Mouse (Mus musculus) liver, embryonic 12.5 days (tissue): ENCODE data around the gene Aldh4a1. TPM values are rescaled to one million over a fixed set of nuclear protein-coding genes. Genes with fewer than 3 reads are reported as not detected.

Experiments used
- ATAC-seq: fragments of 200-750 bp; cut with Nextera tagmentation; 2 replicates; pipeline ENCODE4 v1.8.0; 2017; ENCODE audit warnings: moderate number of reproducible peaks, mild to moderate bottlenecking, moderate library complexity
- H3K27ac ChIP-seq: fragments of 300-500 bp; sonication (generic); 2 replicates; pipeline ENCODE4 v1.5.1; 2016; ENCODE audit warnings: mild to moderate bottlenecking
- H3K27me3 ChIP-seq: fragments of 300-500 bp; sonication (generic); replicated peaks from 2 replicates; pipeline ENCODE4 v1.6.1; 2016; ENCODE audit warnings: mild to moderate bottlenecking, moderate library complexity
- H3K36me3 ChIP-seq: fragments of 300-500 bp; sonication (generic); 2 replicates; pipeline ENCODE4 v1.6.1; 2016; ENCODE audit warnings: mild to moderate bottlenecking, moderate library complexity
- H3K4me1 ChIP-seq: fragments of 300-500 bp; sonication (generic); 2 replicates; pipeline ENCODE4 v1.6.1; 2016
- H3K4me2 ChIP-seq: fragments of 300-500 bp; sonication (generic); 2 replicates; pipeline ENCODE4 v1.6.1; 2016; ENCODE audit warnings: mild to moderate bottlenecking, moderate library complexity
- H3K4me3 ChIP-seq: fragments of 300-500 bp; sonication (generic); 2 replicates; pipeline ENCODE4 v1.5.1; 2016; ENCODE audit warnings: mild to moderate bottlenecking, moderate library complexity
- H3K9ac ChIP-seq: fragments of 300-500 bp; sonication (generic); 2 replicates; pipeline ENCODE4 v1.6.1; 2016; ENCODE audit warnings: mild to moderate bottlenecking, moderate library complexity
- H3K9me3 ChIP-seq: fragments of 300-500 bp; sonication (generic); replicated peaks from 2 replicates; pipeline ENCODE4 v1.6.1; 2016; ENCODE audit warnings: mild to moderate bottlenecking, moderate library complexity
- WGBS: fragments of 180-500 bp; shearing (Covaris S2); methylation state at CpG from one replicate; pipeline ENCODE4 v1.1.7; 2016; ENCODE audit not compliant: insufficient replicate concordance; 5-methylcytosine and 5-hydroxymethylcytosine counted together
- polyA plus RNA-seq: library from polyadenylated mRNA; unstranded; fragments of >200 nt; fragmentation: Nextera tagmentation; extraction: Ambion mirVana; gene quantifications from 2 replicates; pipeline ENCODE4 v1.2.1, GENCODE M21; 2016

The Aldh4a1 gene
- polyA plus RNA-seq, 1 experiment from 2014 or later = 52.0 TPM

DNA sequence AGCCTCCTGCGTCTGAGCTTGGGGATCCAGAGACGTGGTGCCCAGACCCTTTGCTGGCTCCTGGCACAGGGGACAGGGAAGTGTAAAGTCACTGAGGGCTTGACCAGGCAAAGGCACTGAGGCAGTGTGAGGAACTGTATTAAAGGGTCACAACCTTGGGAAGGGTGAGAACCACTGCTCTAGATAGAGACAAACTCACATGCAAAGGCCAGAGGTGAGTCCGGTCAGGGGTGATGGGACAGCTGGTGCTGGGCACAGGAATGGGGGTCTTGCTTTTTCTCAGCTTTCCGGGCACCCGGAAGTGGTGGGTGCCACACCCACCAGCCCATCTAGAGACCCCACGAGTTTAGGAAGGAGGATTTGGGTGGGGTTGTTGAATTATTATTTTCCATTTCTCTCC, 29.3 kb upstream of the Aldh4a1 start:
- 59% methylated on average over 6 of the region's 6 CpGs for WGBS
- Histone ChIP-seq H3K36me3 (no peaks in the 10 kb centered on the region), H3K9ac (no peak overlapping the region), H3K9me3 (no peaks in the 10 kb centered on the region), H3K4me1 (peaks cover 41% of the 10 kb centered on the region), H3K27me3 (peaks cover 25% of the 10 kb centered on the region), H3K4me2 (no peak overlapping the region), H3K4me3 (no peak overlapping the region), H3K27ac (no peak overlapping the region)
- no peak for ATAC-seq

DNA sequence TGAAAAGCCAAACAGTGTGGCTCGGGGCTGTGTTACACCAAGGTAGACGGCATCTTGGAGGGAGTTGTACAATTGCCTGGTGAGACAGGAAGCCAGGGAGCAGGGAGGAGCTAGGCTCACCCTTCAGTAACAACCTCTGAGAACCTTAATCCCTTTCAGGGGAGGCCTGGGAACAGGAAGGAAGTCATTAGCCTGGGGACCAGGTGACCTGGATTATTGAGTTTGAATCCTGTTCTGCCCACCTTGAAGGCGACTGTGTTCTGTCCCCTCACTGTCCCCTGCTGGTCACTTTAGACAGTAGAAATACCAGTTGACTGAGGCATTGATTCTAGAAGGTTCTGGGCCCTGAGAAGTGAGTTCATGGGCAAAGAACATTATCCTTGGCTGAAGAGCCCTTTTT, 28.6 kb upstream of the Aldh4a1 start:
- no peaks in the 10 kb centered on the region for H3K36me3 ChIP-seq
- no peak overlapping the region for H3K4me2 ChIP-seq
- no peak overlapping the region for H3K27ac ChIP-seq
- H3K4me1 ChIP-seq = peaks cover 47% of the 10 kb centered on the region
- no peak overlapping the region for H3K4me3 ChIP-seq
- H3K27me3 ChIP-seq = peaks cover 32% of the 10 kb centered on the region
- no peak overlapping the region for H3K9ac ChIP-seq
- WGBS = 43% methylated on average over 3 of the region's 3 CpGs
- no peaks in the 10 kb centered on the region for H3K9me3 ChIP-seq
- no peak for ATAC-seq

DNA sequence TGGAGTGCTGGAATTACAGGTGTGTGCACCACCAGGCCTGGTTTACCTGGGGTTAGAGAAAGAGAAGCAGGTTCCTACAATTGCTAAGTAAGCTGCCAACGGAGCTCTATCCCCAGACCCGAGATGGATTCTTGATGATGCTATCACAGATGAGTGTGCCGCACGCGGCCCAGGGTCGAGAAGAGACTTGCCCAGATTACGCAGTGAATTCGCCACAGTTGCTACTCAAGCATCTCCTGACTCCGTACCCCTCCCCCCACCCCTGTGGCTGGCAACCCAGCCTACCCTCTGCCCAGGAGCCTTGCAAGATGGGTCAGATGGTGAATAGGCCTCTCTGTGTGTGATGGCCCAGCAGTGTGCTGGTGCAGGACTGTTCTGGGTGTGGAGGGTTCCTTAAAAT, 26.0 kb upstream of the Aldh4a1 start:
- Histone ChIP-seq H3K4me3 (no peak overlapping the region), H3K9ac (no peak overlapping the region), H3K27ac (no peak overlapping the region), H3K4me1 (peaks cover 72% of the 10 kb centered on the region), H3K4me2 (no peak overlapping the region), H3K9me3 (no peaks in the 10 kb centered on the region), H3K27me3 (peaks cover 42% of the 10 kb centered on the region), H3K36me3 (no peaks in the 10 kb centered on the region)
- 40% methylated on average over 9 of the region's 9 CpGs for WGBS
- no peak for ATAC-seq

DNA sequence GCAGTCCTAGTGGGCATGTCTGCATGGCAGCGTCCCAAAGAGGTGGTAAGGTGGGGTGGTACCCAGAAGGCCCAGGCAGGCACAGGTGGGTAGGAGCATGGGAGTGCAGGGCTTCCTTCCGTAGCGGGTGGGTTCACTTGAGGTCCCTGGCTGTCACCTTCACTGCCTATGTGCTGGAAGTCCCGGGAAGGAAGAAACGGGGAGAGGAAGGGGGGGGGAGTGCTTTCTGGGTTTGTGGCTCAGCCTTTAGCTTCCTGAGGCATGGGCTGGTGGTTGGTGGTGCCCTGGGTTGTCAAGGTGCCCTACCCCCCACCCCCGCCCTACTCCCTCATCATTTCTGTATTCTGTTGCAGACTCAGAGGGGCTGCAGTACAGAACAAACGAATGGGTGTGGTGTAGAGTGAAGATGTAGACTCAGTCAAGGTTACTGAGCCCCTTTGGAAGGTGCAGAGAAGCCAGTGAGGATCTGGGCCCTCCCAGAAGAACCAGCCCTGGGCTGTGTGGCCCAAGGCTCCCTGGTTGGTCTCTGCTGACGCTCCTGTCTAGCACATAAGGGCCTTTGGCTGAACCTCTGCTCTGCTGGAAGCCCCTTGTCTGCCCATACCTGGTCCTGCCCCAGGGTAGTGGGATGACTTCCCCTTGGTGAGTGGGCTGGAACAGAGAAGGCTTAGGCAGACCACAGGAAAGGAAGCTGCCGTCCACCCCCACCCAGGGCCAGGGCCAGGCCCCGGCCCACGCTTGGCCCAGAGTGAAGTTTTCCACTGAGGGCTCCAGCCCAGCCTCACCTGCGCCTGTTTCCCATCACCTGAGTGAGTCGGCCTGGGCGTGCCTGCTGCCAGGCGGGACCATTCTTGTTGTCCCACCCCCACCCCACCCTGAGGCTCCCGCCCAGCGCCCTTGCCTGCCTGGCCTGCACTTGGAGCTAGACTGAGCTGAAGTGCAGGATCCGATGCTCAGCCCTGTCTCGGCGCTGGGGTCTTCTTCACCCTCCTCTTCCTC, 25.1 kb upstream of the Aldh4a1 start:
- WGBS = 38% methylated on average over 19 of the region's 20 CpGs
- Histone ChIP-seq H3K9me3 (no peaks in the 10 kb centered on the region), H3K4me1 (peaks cover 81% of the 10 kb centered on the region), H3K4me3 (no peak overlapping the region), H3K4me2 (peak overlapping the region; percentile 15; the same call in 1 of the 2 replicates), H3K27me3 (peaks cover 42% of the 10 kb centered on the region), H3K9ac (no peak overlapping the region), H3K36me3 (no peaks in the 10 kb centered on the region), H3K27ac (peak overlapping the region; percentile 73)
- no peak; the same call in 1 of the 2 replicates for ATAC-seq

DNA sequence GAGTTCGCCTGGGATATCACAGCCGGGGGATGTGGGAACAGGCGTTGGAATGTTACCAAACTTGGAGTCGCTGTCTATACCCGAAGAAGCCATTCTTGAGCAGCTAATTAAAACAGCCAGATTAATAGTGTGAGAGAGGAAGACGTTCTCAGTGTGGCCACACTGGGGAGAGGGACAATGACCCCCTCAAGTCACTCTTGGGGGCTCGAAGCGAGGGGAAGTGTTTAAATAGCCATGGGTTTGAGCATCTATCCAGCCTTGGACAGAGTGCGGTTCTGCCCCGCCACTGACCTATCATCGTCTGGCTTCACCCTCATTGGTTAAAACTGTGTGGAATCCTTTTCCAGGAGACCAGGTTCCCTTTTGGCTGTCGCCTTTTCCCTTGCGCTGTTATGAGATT, 24.3 kb upstream of the Aldh4a1 start:
- H3K4me1 ChIP-seq = peaks cover 86% of the 10 kb centered on the region

DNA sequence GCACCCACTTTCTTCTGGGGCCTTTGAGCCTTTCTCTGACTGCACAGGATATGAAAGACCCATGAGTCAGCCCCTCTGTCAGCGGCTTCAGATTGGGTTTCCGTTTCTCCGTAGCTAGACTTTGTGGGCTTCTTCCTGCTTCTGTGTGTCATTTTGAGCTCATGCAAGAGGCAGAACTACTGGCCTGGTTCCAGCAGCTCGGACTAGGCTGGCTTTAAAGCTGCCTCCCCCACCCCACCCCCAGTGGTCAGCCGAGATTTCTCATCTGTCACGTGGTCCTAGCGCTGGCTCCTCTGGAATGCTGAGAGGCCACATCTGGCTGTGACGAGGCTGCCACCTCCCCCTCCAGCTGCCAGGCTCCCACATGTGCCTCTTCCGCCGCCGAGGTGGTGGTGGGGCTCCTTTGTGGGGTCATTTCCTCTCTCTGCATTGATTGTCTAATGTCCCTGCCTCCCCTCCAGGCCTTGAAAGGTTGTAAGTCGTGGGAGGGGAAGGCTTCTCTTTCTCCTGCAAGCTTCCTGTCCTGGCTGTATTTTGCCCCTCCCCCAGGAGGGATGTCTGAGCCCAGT, 23.6 kb upstream of the Aldh4a1 start:
- WGBS = 1% methylated on average over 12 of the region's 12 CpGs

More for the DNA sequence above, 24.3 kb upstream of the Aldh4a1 start:
- Histone ChIP-seq H3K4me2 (peak overlapping the region; percentile 52), H3K9ac (no peak overlapping the region), H3K4me3 (no peak overlapping the region), H3K27ac (peak overlapping the region; percentile 73), H3K36me3 (no peaks in the 10 kb centered on the region), H3K27me3 (peaks cover 42% of the 10 kb centered on the region), H3K9me3 (no peaks in the 10 kb centered on the region)
- no peak for ATAC-seq
- WGBS = 14% methylated on average over 13 of the region's 13 CpGs

DNA sequence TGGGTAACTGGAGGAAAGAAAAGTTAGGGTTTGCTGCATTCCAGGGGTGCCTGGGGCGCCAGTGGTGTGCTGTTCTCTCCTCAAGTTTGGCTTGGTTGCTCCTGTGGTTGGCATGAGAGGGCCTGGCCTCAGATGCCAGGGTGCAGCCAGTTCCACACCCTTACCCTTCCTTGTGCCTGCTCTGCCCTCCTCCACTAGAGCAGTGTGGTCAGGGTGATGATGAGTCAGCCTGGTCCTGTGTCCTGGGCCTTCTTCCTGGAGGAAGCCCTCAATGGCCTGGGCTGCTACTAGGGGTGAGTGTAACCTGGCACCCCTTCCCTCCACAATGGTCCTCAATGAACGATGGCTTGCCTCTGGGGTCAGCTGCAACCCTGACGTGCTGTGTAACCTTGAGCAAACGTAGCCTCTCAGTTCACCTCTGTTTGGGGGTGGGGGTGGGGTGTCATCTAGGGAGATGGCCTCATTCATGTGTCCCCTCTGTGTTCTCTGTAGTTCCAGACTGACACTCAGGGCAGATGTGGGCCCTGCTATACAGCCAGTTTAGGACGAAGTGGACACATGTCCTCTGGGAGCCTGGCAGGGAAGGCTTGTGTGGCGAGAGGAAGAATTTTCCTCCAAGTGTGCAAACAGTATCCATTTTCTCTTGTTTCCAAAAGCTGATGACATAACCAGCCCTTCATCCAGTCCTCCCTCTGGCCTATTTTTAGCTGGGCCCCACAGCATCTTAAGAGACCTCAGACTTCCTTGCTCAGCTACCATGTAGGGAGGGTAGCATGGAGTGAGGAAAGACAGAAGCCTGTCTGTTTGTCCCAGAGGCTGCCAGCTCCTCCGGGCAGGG, 20.9 kb upstream of the Aldh4a1 start:
- Histone ChIP-seq H3K27me3 (peaks cover 33% of the 10 kb centered on the region), H3K36me3 (peaks cover 16% of the 10 kb centered on the region), H3K9me3 (no peaks in the 10 kb centered on the region), H3K4me1 (peaks cover 66% of the 10 kb centered on the region), H3K27ac (peak overlapping the region; percentile 71), H3K9ac (no peak overlapping the region), H3K4me3 (no peak overlapping the region), H3K4me2 (no peak overlapping the region)
- 50% methylated on average over 7 of the region's 7 CpGs for WGBS
- ATAC-seq = no peak

More for the DNA sequence above, 23.6 kb upstream of the Aldh4a1 start:
- Histone ChIP-seq H3K36me3 (no peaks in the 10 kb centered on the region), H3K9me3 (no peaks in the 10 kb centered on the region), H3K4me3 (0 out of 2 replicates have a peak overlapping the region, but pooled peaks have one; percentile 7), H3K9ac (no peak overlapping the region), H3K27me3 (peaks cover 42% of the 10 kb centered on the region), H3K27ac (peak overlapping the region; percentile 73), H3K4me2 (peak overlapping the region; percentile 52), H3K4me1 (peaks cover 85% of the 10 kb centered on the region)
- peak; percentile 28 for ATAC-seq

DNA sequence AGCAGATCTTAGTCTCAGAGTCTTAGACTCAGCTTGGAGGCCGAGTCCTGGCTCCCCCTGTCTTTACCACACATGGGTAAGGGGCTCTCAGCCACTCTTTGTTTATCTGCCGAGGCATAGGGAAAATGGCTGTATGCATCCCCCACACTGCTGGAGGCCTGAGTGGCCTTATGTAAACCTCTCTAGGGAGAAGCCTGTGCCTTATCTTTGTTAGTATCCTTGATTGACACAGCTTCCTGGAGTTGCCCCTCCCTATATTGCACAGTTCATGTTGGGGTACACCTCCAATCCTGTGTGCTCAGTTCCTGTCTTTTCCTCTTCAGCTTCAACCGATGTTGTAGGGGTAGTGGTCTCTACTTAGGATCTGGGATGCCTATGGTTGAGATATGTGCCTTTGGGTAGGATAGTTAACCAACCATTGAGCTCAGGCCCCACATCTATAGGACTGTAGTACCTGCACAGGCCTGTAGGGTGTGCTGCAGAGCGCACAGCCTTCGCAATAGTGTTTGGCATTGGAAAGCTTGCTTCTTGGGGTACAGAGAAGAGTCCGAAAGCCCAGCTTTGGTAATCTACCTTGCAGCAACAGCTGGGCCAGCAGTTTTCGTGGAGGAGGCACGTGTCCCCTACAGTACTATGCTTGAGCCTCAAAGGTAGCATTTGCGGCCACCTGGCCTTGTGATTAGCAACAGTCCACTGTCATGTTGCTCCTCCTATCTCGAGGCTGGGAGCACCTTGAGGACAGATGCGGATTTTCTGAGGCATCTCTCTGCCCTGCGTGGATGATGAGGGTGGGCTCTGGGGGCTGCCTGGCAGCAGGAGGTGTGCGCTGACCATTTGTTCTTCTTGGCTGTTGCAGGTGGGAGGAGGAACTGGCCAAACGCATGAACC, 20.1 kb upstream of the Aldh4a1 start, which contains the start of gene Gm21969:
Gm21969 (plus strand) TSS at position 830 of the 888 bp plus-strand sequence.
- Histone ChIP-seq H3K36me3 (peaks cover 18% of the 10 kb centered on the region), H3K27me3 (peaks cover 25% of the 10 kb centered on the region), H3K4me2 (no peak within 1 kb of the TSS), H3K4me1 (peaks cover 57% of the 10 kb centered on the region), H3K4me3 (no peak within 1 kb of the TSS), H3K9ac (no peak within 1 kb of the TSS), H3K27ac (peak within 1 kb of the TSS; percentile 71), H3K9me3 (no peaks in the 10 kb centered on the region)
- ATAC-seq = no peak
- WGBS = 38% methylated on average over 14 of the region's 14 CpGs

DNA sequence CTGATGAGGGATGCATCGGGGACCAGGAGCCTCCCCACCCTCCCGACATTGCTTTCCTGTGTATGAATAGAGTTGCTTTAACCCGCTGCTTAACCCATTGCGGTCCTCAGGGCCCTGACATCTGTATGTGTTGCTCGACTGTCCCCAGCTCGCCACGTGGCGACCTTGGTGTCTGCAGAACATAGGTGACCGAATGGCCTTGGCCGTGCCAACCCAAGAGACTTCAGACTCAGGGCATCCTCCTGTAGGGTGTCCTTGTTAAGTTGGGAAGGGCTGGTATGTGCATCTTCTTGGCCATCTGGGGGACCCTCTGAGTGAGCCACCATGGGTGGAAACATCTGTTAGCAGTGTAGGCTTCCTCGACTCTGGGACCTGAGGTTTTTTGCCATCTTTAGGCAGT, 17.4 kb upstream of the Aldh4a1 start:
- Histone ChIP-seq H3K9ac (no peak overlapping the region), H3K4me2 (no peak overlapping the region), H3K27me3 (peaks cover 2% of the 10 kb centered on the region; the same call in 1 of the 2 replicates), H3K27ac (no peak overlapping the region), H3K9me3 (no peaks in the 10 kb centered on the region), H3K36me3 (peaks cover 27% of the 10 kb centered on the region), H3K4me1 (peaks cover 31% of the 10 kb centered on the region), H3K4me3 (no peak overlapping the region)
- ATAC-seq = no peak
- 75% methylated on average over 11 of the region's 11 CpGs for WGBS

DNA sequence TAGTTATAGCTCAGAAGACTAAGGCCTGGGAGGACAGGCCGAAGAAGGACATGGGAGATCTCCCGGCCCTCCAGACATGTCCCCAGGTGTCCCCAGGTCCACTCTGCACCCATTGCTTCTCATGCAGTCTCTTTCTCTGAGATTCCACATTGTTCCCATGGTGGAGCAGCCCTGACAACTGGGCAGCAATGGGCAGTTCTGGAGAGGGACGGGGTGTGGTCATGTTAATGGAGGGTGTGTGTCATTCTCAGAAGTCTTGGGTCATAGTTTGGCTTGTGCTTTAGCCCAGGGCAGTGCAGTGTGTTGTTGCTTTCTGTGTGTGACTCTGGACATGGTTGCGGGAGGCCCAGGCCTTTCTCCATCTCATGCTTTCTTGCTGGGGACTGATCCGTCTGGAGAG, 15.9 kb upstream of the Aldh4a1 start:
- Histone ChIP-seq H3K27me3 (no peaks in the 10 kb centered on the region), H3K9me3 (no peaks in the 10 kb centered on the region), H3K4me2 (no peak overlapping the region), H3K4me3 (no peak overlapping the region), H3K9ac (no peak overlapping the region), H3K36me3 (peaks cover 27% of the 10 kb centered on the region), H3K4me1 (peaks cover 22% of the 10 kb centered on the region), H3K27ac (no peak overlapping the region)
- 80% methylated on average over 5 of the region's 5 CpGs for WGBS
- no peak for ATAC-seq

DNA sequence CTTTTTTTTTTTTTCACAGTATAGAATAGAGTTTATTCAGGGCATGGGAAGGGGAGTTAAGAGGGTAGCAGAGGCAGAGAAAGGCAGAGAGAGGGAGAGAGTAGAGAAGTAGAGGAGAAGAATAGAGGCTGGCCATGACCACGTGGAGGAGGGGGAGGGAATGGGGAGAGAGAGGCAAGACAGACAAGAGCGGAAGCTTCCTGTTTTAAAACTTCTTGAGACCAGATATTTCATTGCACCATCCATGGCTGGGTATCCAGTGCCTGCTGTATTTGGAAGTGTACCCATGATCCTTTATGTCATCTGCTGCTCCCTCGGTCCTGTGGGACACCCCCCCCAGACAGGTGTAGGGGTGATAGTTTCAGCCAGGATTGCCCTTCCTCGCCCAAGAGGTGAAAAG, 13.7 kb upstream of the Aldh4a1 start:
- no peak for ATAC-seq
- Histone ChIP-seq H3K27ac (no peak overlapping the region), H3K9ac (no peak overlapping the region), H3K36me3 (peaks cover 47% of the 10 kb centered on the region), H3K27me3 (no peaks in the 10 kb centered on the region), H3K4me3 (no peak overlapping the region), H3K4me2 (no peak overlapping the region), H3K9me3 (0 out of 2 replicates have a peak, but pooled peaks cover 5% of the 10 kb centered on the region), H3K4me1 (peaks cover 5% of the 10 kb centered on the region; the same call in 1 of the 2 replicates)
- WGBS = 52% methylated on average over 4 of the region's 4 CpGs
